Mouse (Mus musculus) CH12.LX (cell line): ENCODE results near the gene Ift20. TPM values are rescaled to one million over a fixed set of nuclear protein-coding genes. Genes with fewer than 3 reads are reported as not detected.

Source experiments
- DNase-seq: peaks from one replicate; pipeline ENCODE4 v3.0.0-alpha.2; 2013; ENCODE audit errors: extremely low read depth
- H3K27ac ChIP-seq: 2 replicates; pipeline ENCODE4 v1.5.1; 2012; ENCODE audit warnings: low read depth, mild to moderate bottlenecking, control low read depth, moderate library complexity; ENCODE audit not compliant: insufficient read depth
- H3K27me3 ChIP-seq: replicated peaks from 2 replicates; pipeline ENCODE3; 2012; ENCODE audit warnings: inconsistent platforms
- H3K36me3 ChIP-seq, 2 experiments: replicated peaks in 1 of 2; 2 replicates each; pipeline versions ENCODE3 to v1.6.1; 2012; ENCODE audit warnings: inconsistent platforms in 1 of 2, low read length in 1 of 2, mild to moderate bottlenecking in 1 of 2, mixed read lengths in 1 of 2, moderate library complexity in 1 of 2; ENCODE audit not compliant: control insufficient read depth in 1 of 2, insufficient read depth in 1 of 2
- H3K4me1 ChIP-seq, 2 experiments: 2 replicates each; pipeline ENCODE4 v1.6.1; 2012; ENCODE audit warnings: inconsistent platforms in 1 of 2, moderate library complexity in 1 of 2; ENCODE audit not compliant: insufficient read depth in 2 of 2, control insufficient read depth in 1 of 2
- H3K4me2 ChIP-seq: 2 replicates; pipeline ENCODE4 v1.6.1; 2012; ENCODE audit warnings: low read depth, mild to moderate bottlenecking, control low read depth; ENCODE audit not compliant: poor library complexity, insufficient read depth, severe bottlenecking
- H3K4me3 ChIP-seq, 3 experiments: fragments of 150-350 bp in 1 of 3; sonication (generic) in 1 of 3; replicated peaks in 1 of 3; 2 replicates each; pipeline versions ENCODE3 to v1.5.1; 2011 to 2012; ENCODE audit warnings: low read depth in 2 of 3, low read length in 2 of 3, mild to moderate bottlenecking in 2 of 3, moderate library complexity in 2 of 3, control low read depth in 1 of 3, improper control_type of control experiment in 1 of 3, inconsistent platforms in 1 of 3, mixed read lengths in 1 of 3; ENCODE audit not compliant: poor library complexity in 1 of 3
- H3K79me2 ChIP-seq: replicated peaks from 2 replicates; pipeline ENCODE4 v1.6.1; 2012; ENCODE audit warnings: mild to moderate bottlenecking, moderate library complexity; ENCODE audit not compliant: control insufficient read depth, poor library complexity, insufficient read depth, severe bottlenecking; ENCODE audit errors: extremely low read depth
- H3K9ac ChIP-seq: 2 replicates; pipeline ENCODE4 v1.6.1; 2012; ENCODE audit warnings: low read depth, mild to moderate bottlenecking, control low read depth, moderate library complexity; ENCODE audit not compliant: insufficient read depth
- H3K9me3 ChIP-seq: replicated peaks from 2 replicates; pipeline ENCODE3; 2012; ENCODE audit warnings: low read length, inconsistent platforms, mixed read lengths
- BHLHE40 ChIP-seq: IDR thresholded peaks from 2 replicates; pipeline ENCODE4 v1.6.1; 2011; ENCODE audit warnings: mild to moderate bottlenecking, low read depth, low read length, improper control_type of control experiment
- CHD1 ChIP-seq: IDR thresholded peaks from 2 replicates; pipeline ENCODE4 v1.6.1; 2012; ENCODE audit warnings: low read depth, low read length, improper control_type of control experiment, inconsistent platforms
- CHD2 ChIP-seq: IDR thresholded peaks from 2 replicates; pipeline ENCODE4 v1.6.1; 2011; ENCODE audit warnings: low read length, improper control_type of control experiment
- CTCF ChIP-seq, 2 experiments: IDR thresholded peaks in 1 of 2; conservative IDR thresholded peaks in 1 of 2; 2 replicates each; pipeline ENCODE4 v1.5.1; 2011 to 2012; ENCODE audit warnings: low read depth in 2 of 2, low read length in 2 of 2, improper control_type of control experiment in 1 of 2, inconsistent platforms in 1 of 2, mild to moderate bottlenecking in 1 of 2, moderate library complexity in 1 of 2
- E2F4 ChIP-seq: IDR thresholded peaks from 2 replicates; pipeline ENCODE4 v1.6.1; 2011; ENCODE audit warnings: low read depth, low read length, improper control_type of control experiment; ENCODE audit not compliant: insufficient replicate concordance
- ELF1 ChIP-seq: IDR thresholded peaks from 2 replicates; pipeline ENCODE4 v1.6.1; 2014; ENCODE audit warnings: low read depth, mild to moderate bottlenecking, inconsistent platforms, low read length, improper control_type of control experiment
- EP300 ChIP-seq: IDR thresholded peaks from 2 replicates; pipeline ENCODE4 v1.6.1; 2011; ENCODE audit warnings: low read length, improper control_type of control experiment
- ETS1 ChIP-seq: conservative IDR thresholded peaks from 2 replicates; pipeline ENCODE4 v1.6.1; 2012; ENCODE audit warnings: low read depth, mild to moderate bottlenecking, inconsistent platforms, low read length, improper control_type of control experiment, moderate library complexity
- GABPA ChIP-seq: IDR thresholded peaks from 2 replicates; pipeline ENCODE4 v1.6.1; 2012; ENCODE audit warnings: low read depth, low read length, improper control_type of control experiment, inconsistent platforms; ENCODE audit not compliant: insufficient replicate concordance
- HCFC1 ChIP-seq: IDR thresholded peaks from 2 replicates; pipeline ENCODE4 v1.6.1; 2012; ENCODE audit warnings: low read depth, mild to moderate bottlenecking, inconsistent platforms, low read length, improper control_type of control experiment
- IRF4 ChIP-seq: IDR thresholded peaks from 2 replicates; pipeline ENCODE4 v1.6.1; 2014; ENCODE audit warnings: low read depth, mild to moderate bottlenecking, inconsistent platforms, low read length, improper control_type of control experiment
- JUN ChIP-seq: IDR thresholded peaks from 2 replicates; pipeline ENCODE4 v1.6.1; 2011; ENCODE audit warnings: low read depth, mild to moderate bottlenecking, low read length, improper control_type of control experiment, moderate library complexity; ENCODE audit not compliant: insufficient read depth
- JUND ChIP-seq: conservative IDR thresholded peaks from 2 replicates; pipeline ENCODE4 v1.6.1; 2011; ENCODE audit warnings: low read depth, low read length, improper control_type of control experiment
- KAT2A ChIP-seq: IDR thresholded peaks from 2 replicates; pipeline ENCODE4 v1.6.1; 2012; ENCODE audit warnings: low read length, improper control_type of control experiment, inconsistent platforms; ENCODE audit not compliant: insufficient replicate concordance
- MAFK ChIP-seq: IDR thresholded peaks from 2 replicates; pipeline ENCODE4 v1.6.1; 2011; ENCODE audit warnings: low read length, improper control_type of control experiment; ENCODE audit not compliant: insufficient replicate concordance
- MAX ChIP-seq: IDR thresholded peaks from 2 replicates; pipeline ENCODE4 v1.6.1; 2011; ENCODE audit warnings: low read length, improper control_type of control experiment
- MAZ ChIP-seq: IDR thresholded peaks from 2 replicates; pipeline ENCODE4 v1.6.1; 2012; ENCODE audit warnings: low read depth, mild to moderate bottlenecking, inconsistent platforms, low read length, improper control_type of control experiment, moderate library complexity
- MEF2A ChIP-seq: IDR thresholded peaks from 2 replicates; pipeline ENCODE4 v1.6.1; 2014; ENCODE audit warnings: low read depth, mild to moderate bottlenecking, inconsistent platforms, low read length, improper control_type of control experiment, borderline replicate concordance
- MXI1 ChIP-seq: IDR thresholded peaks from 2 replicates; pipeline ENCODE4 v1.6.1; 2011; ENCODE audit warnings: mild to moderate bottlenecking, low read depth, low read length, improper control_type of control experiment
- MYC ChIP-seq: IDR thresholded peaks from 2 replicates; pipeline ENCODE4 v1.6.1; 2011; ENCODE audit warnings: low read depth, mild to moderate bottlenecking, improper control_type of control experiment, low read length
- NELFE ChIP-seq: IDR thresholded peaks from 2 replicates; pipeline ENCODE4 v1.6.1; 2011; ENCODE audit warnings: low read depth, low read length, improper control_type of control experiment
- NRF1 ChIP-seq: IDR thresholded peaks from 2 replicates; pipeline ENCODE4 v1.6.1; 2014; ENCODE audit warnings: low read depth, mild to moderate bottlenecking, inconsistent platforms, low read length, improper control_type of control experiment, moderate library complexity
- PAX5 ChIP-seq: IDR thresholded peaks from 2 replicates; pipeline ENCODE4 v1.6.1; 2012; ENCODE audit warnings: low read length, inconsistent platforms, mixed read lengths
- POLR2A ChIP-seq: IDR thresholded peaks from 2 replicates; pipeline ENCODE4 v1.6.1; 2011; ENCODE audit warnings: low read depth, mild to moderate bottlenecking, improper control_type of control experiment, low read length
- POLR2AphosphoS2 ChIP-seq: IDR thresholded peaks from 2 replicates; pipeline ENCODE4 v1.6.1; 2011; ENCODE audit warnings: low read depth, low read length, improper control_type of control experiment
- RAD21 ChIP-seq: IDR thresholded peaks from 2 replicates; pipeline ENCODE4 v1.6.1; 2011; ENCODE audit warnings: low read depth, mild to moderate bottlenecking, low read length, improper control_type of control experiment, moderate library complexity
- RCOR1 ChIP-seq: conservative IDR thresholded peaks from 2 replicates; pipeline ENCODE4 v1.6.1; 2012; ENCODE audit warnings: low read depth, mild to moderate bottlenecking, inconsistent platforms, low read length, improper control_type of control experiment
- SIN3A ChIP-seq: IDR thresholded peaks from 2 replicates; pipeline ENCODE4 v1.6.1; 2012; ENCODE audit warnings: low read length, improper control_type of control experiment, inconsistent platforms
- SMC3 ChIP-seq: IDR thresholded peaks from 2 replicates; pipeline ENCODE4 v1.6.1; 2011; ENCODE audit warnings: low read depth, low read length, improper control_type of control experiment
- TBP ChIP-seq: conservative IDR thresholded peaks from 2 replicates; pipeline ENCODE4 v1.6.1; 2011; ENCODE audit warnings: low read depth, low read length, improper control_type of control experiment
- TCF12 ChIP-seq: IDR thresholded peaks from 2 replicates; pipeline ENCODE4 v1.6.1; 2014; ENCODE audit warnings: low read depth, mild to moderate bottlenecking, inconsistent platforms, low read length, improper control_type of control experiment
- UBTF ChIP-seq: IDR thresholded peaks from 2 replicates; pipeline ENCODE4 v1.6.1; 2012; ENCODE audit warnings: low read depth, mild to moderate bottlenecking, inconsistent platforms, low read length, improper control_type of control experiment, moderate library complexity
- USF1 ChIP-seq: IDR thresholded peaks from 2 replicates; pipeline ENCODE4 v1.6.1; 2014; ENCODE audit warnings: low read depth, mild to moderate bottlenecking, inconsistent platforms, low read length, improper control_type of control experiment
- USF2 ChIP-seq: conservative IDR thresholded peaks from 2 replicates; pipeline ENCODE4 v1.6.1; 2011; ENCODE audit warnings: low read depth, low read length, improper control_type of control experiment
- ZC3H11A ChIP-seq: IDR thresholded peaks from 2 replicates; pipeline ENCODE4 v1.6.1; 2012; ENCODE audit warnings: low read depth, mild to moderate bottlenecking, inconsistent platforms, low read length, improper control_type of control experiment
- ZKSCAN1 ChIP-seq: IDR thresholded peaks from 2 replicates; pipeline ENCODE4 v1.6.1; 2012; ENCODE audit warnings: low read depth, inconsistent platforms, low read length, improper control_type of control experiment, borderline replicate concordance
- ZMIZ1 ChIP-seq: IDR thresholded peaks from 2 replicates; pipeline ENCODE4 v1.6.1; 2012; ENCODE audit warnings: low read depth, mild to moderate bottlenecking, inconsistent platforms, low read length, improper control_type of control experiment
- ZNF384 ChIP-seq: IDR thresholded peaks from 2 replicates; pipeline ENCODE4 v1.6.1; 2012; ENCODE audit warnings: low read depth, low read length, improper control_type of control experiment, inconsistent platforms
- dilution Hi-C: fragments of 300-500 bp; cut with MboI; formaldehyde crosslinking; loops from 2 replicates; pipeline ENCODE4 v1.14.3; 2020; ENCODE audit warnings: low sequenced_read_pairs; ENCODE audit not compliant: extremely low pct_unique_long_range_greater_than_20kb, extremely low pct_ligation_motif_present
- in situ Hi-C: fragments of 300-500 bp; cut with MboI; formaldehyde crosslinking; loops from 3 replicates; pipeline ENCODE4 v1.14.3; 2019; ENCODE audit warnings: low sequenced_read_pairs, low pct_ligation_motif_present, low pct_unique_long_range_greater_than_20kb, mixed read lengths
- polyA plus RNA-seq: library from polyadenylated mRNA; unstranded; fragments of >175 nt; gene quantifications from 2 replicates; pipeline ENCODE4 v1.2.1, GENCODE M21; 2012; ENCODE audit warnings: low read depth; ENCODE audit not compliant: insufficient read length
- total RNA-seq, 2 experiments: library from RNA; depleted of rRNA; stranded (reverse); fragments of 300-350 nt in 1 of 2; fragments of >200 nt in 1 of 2; gene quantifications; 2 replicates each; pipeline ENCODE4 v1.2.3; 2012 to 2014

Gene Ift20
- total RNA-seq (2012; rRNA removed) (124 and 134 TPM in 2 replicates), total RNA-seq (2014; rRNA removed) (151 and 181 TPM in 2 replicates), polyA plus RNA-seq (136 and 142 TPM in 2 replicates)

DNA sequence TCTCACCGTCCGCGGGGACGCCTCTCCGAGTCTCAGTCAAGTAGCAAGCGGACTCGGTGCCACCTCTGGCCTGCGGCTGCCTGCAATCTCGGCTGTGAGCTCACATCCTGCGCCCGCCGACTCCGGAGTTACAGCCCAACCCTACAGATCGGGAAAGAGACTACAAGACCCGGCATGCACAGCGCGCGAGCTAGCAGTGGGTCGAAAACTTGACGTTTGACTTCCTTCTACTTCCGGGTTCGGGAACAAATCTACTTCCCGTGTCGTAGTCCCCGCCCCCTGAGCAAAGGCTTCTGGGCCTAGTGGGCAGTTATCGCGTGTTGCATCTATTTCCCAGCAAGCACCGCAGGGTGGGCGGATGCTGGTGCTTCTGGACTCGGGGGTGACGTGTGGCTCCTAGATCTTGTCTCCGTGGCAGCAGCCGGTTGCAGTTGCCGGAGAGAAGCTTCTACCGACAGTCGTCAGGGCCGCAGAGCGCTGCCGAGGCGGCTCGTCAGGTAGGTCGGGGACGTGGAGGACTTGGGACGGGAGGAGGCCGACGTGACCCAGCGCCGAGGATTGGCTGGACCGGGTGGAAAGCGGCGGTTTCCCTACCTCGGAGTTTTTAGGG lies at the start of gene Ift20, which contains the start of gene Tnfaip1:
TSS of gene Ift20 (plus strand) at position 282 of the 610 bp plus-strand sequence.
TSS of gene Tnfaip1 (minus strand) at position 253 of the 610 bp plus-strand sequence.
- Histone ChIP-seq H3K27me3 (no peaks in the 10 kb centered on the region), H3K4me1 (peaks cover 14 to 42% of the 10 kb centered on the region in 2 experiments), H3K9me3 (no peaks in the 10 kb centered on the region), H3K27ac (peak within 1 kb of the TSS; percentile 72), H3K36me3 (peaks cover 25 to 51% of the 10 kb centered on the region in 2 experiments), H3K79me2 (peaks cover 69% of the 10 kb centered on the region), H3K9ac (peak within 1 kb of the TSS; percentile 77), H3K4me2 (peak within 1 kb of the TSS; percentile 96), H3K4me3 (peak within 1 kb of the TSS; percentile 70 to 86 (median 86))
- in situ Hi-C loops (no loop called here), dilution Hi-C loops (no loop called here)
- TF ChIP-seq KAT2A: peak; percentile 100
- peak; percentile 97 for TF ChIP-seq POLR2A
- TF ChIP-seq MAZ: peak; percentile 82; the same call in 1 of the 2 replicates
- TF ChIP-seq ZNF384: no peak
- peak; percentile 88 for TF ChIP-seq MYC
- TF ChIP-seq SIN3A: peak; percentile 92; the same call in 1 of the 2 replicates
- no peak for TF ChIP-seq RAD21
- no peak for TF ChIP-seq RCOR1
- TF ChIP-seq ELF1: peak; percentile 98
- peak; percentile 92; the same call in 1 of the 2 replicates for TF ChIP-seq GABPA
- no peak for TF ChIP-seq SMC3
- TF ChIP-seq CTCF (conservative IDR thresholded peaks at IDR 0.05 in 1 of 2, IDR thresholded peaks at IDR 0.05 in 1 of 2; ENCODE audit: low read depth in 2 of 2, low read length in 2 of 2): no peak
- peak; percentile 61 for TF ChIP-seq MAX
- peak; percentile 4; the same call in 1 of the 2 replicates for TF ChIP-seq JUN
- TF ChIP-seq CHD2: peak; percentile 99
- TF ChIP-seq HCFC1: peak; percentile 95
- TF ChIP-seq USF1: no peak
- no peak for TF ChIP-seq JUND
- TF ChIP-seq EP300: no peak
- TF ChIP-seq ZMIZ1: peak; percentile 87; the same call in 1 of the 2 replicates
- peak; percentile 85; the same call in 1 of the 2 replicates for TF ChIP-seq POLR2AphosphoS2
- TF ChIP-seq ETS1: no peak
- TF ChIP-seq TBP: peak; percentile 73; the same call in 1 of the 2 replicates
- TF ChIP-seq NRF1: peak; percentile 67
- TF ChIP-seq PAX5: no peak
- TF ChIP-seq TCF12: peak; percentile 89
- TF ChIP-seq UBTF: no peak; the same call in none of the 2 replicates
- TF ChIP-seq ZC3H11A: no peak
- TF ChIP-seq MAFK: no peak
- peak; percentile 92 for TF ChIP-seq MXI1
- TF ChIP-seq MEF2A: peak; percentile 75
- TF ChIP-seq CHD1: no peak
- TF ChIP-seq ZKSCAN1: no peak
- TF ChIP-seq IRF4: peak; percentile 36; the same call in 1 of the 2 replicates
- TF ChIP-seq E2F4: no peak; the same call in 1 of the 2 replicates
- peak; percentile 24; the same call in 1 of the 2 replicates for TF ChIP-seq BHLHE40
- TF ChIP-seq USF2: no peak
- TF ChIP-seq NELFE: peak; percentile 93
- DNase-seq: peak; percentile 100
